Mouse (Mus musculus): ENCODE measurements around the gene Narfl. TPM values are rescaled to one million over a fixed set of nuclear protein-coding genes. Genes with fewer than 3 reads are reported as not detected.

Gene Narfl
- polyA plus RNA-seq, 1 experiment from 2014 or later: 38.3 TPM

- Histone ChIP-seq H3K27me3 (ENCODE audit: control insufficient read depth, insufficient read depth, low read length) (0 out of 2 replicates have a peak, but pooled peaks cover 2% of the 10 kb centered on the region), H3K4me3 (ENCODE audit: low read length) (no peak overlapping the region), H3K27ac (ENCODE audit: low read length) (no peak overlapping the region), H3K9me3 (replicated peaks; ENCODE audit: control insufficient read depth, low read length) (no peaks in the 10 kb centered on the region), H3K4me1 (ENCODE audit: control insufficient read depth, insufficient read depth, low read length) (no peaks in the 10 kb centered on the region), H3K9ac (ENCODE audit: low read length) (no peak overlapping the region), H3K36me3 (ENCODE audit: control insufficient read depth, insufficient read depth) (no peaks in the 10 kb centered on the region), H3K4me2 (ENCODE audit: low read depth, low read length) (no peak overlapping the region)
- WGBS: 56% methylated on average over 9 of the region's 9 CpGs
- ATAC-seq (replicated peaks; ENCODE audit: extremely low read depth, insufficient read depth, low FRiP score): no peak
Measured at GRCm38 (mm10) chr17:25756378-25757242, 17.0 kb upstream of the Narfl start.

GRCm38 (mm10) chr17:25757691-25758090 lies 15.9 kb upstream of the Narfl start:
- no peak for ATAC-seq (replicated peaks; ENCODE audit: extremely low read depth, insufficient read depth, low FRiP score)
- no peak overlapping the region for H3K9ac ChIP-seq (ENCODE audit: low read length)
- H3K4me1 ChIP-seq (ENCODE audit: control insufficient read depth, insufficient read depth, low read length): no peaks in the 10 kb centered on the region
- H3K27ac ChIP-seq (ENCODE audit: low read length): no peak overlapping the region
- 0 out of 2 replicates have a peak, but pooled peaks cover 2% of the 10 kb centered on the region for H3K27me3 ChIP-seq (ENCODE audit: control insufficient read depth, insufficient read depth, low read length)
- H3K4me3 ChIP-seq (ENCODE audit: low read length): no peak overlapping the region
- no peaks in the 10 kb centered on the region for H3K9me3 ChIP-seq (replicated peaks; ENCODE audit: control insufficient read depth, low read length)
- H3K4me2 ChIP-seq (ENCODE audit: low read depth, low read length): no peak overlapping the region
- H3K36me3 ChIP-seq (ENCODE audit: control insufficient read depth, insufficient read depth): no peaks in the 10 kb centered on the region
- whole genome bisulfite sequencing: 52% methylated on average over 3 of the region's 3 CpGs

- WGBS: 67% methylated on average over 8 of the region's 8 CpGs
Measured at GRCm38 (mm10) chr17:25760148-25760547, 13.4 kb upstream of the Narfl start.

GRCm38 (mm10) chr17:25761561-25761970 lies 12.0 kb upstream of the Narfl start:
- 0 out of 2 replicates have a peak, but pooled peaks cover 2% of the 10 kb centered on the region for H3K27me3 ChIP-seq (ENCODE audit: control insufficient read depth, insufficient read depth, low read length)
- no peak for ATAC-seq (replicated peaks; ENCODE audit: extremely low read depth, insufficient read depth, low FRiP score)
- no peaks in the 10 kb centered on the region for H3K36me3 ChIP-seq (ENCODE audit: control insufficient read depth, insufficient read depth)
- 23% methylated on average over 4 of the region's 4 CpGs for WGBS
- H3K27ac ChIP-seq (ENCODE audit: low read length): no peak overlapping the region
- no peak overlapping the region for H3K4me2 ChIP-seq (ENCODE audit: low read depth, low read length)
- no peak overlapping the region for H3K9ac ChIP-seq (ENCODE audit: low read length)
- no peaks in the 10 kb centered on the region for H3K4me1 ChIP-seq (ENCODE audit: control insufficient read depth, insufficient read depth, low read length)
- no peaks in the 10 kb centered on the region for H3K9me3 ChIP-seq (replicated peaks; ENCODE audit: control insufficient read depth, low read length)
- H3K4me3 ChIP-seq (ENCODE audit: low read length): no peak overlapping the region

More at GRCm38 (mm10) chr17:25760148-25760547, 13.4 kb upstream of the Narfl start:
- Histone ChIP-seq H3K27me3 (ENCODE audit: control insufficient read depth, insufficient read depth, low read length) (0 out of 2 replicates have a peak, but pooled peaks cover 2% of the 10 kb centered on the region), H3K9me3 (replicated peaks; ENCODE audit: control insufficient read depth, low read length) (no peaks in the 10 kb centered on the region), H3K27ac (ENCODE audit: low read length) (no peak overlapping the region), H3K9ac (ENCODE audit: low read length) (no peak overlapping the region), H3K4me1 (ENCODE audit: control insufficient read depth, insufficient read depth, low read length) (no peaks in the 10 kb centered on the region), H3K36me3 (ENCODE audit: control insufficient read depth, insufficient read depth) (no peaks in the 10 kb centered on the region), H3K4me2 (ENCODE audit: low read depth, low read length) (no peak overlapping the region), H3K4me3 (ENCODE audit: low read length) (no peak overlapping the region)
- no peak for ATAC-seq (replicated peaks; ENCODE audit: extremely low read depth, insufficient read depth, low FRiP score)

- Histone ChIP-seq H3K27ac (ENCODE audit: low read length) (no peak overlapping the region), H3K4me2 (ENCODE audit: low read depth, low read length) (no peak overlapping the region), H3K36me3 (ENCODE audit: control insufficient read depth, insufficient read depth) (no peaks in the 10 kb centered on the region), H3K9me3 (replicated peaks; ENCODE audit: control insufficient read depth, low read length) (no peaks in the 10 kb centered on the region), H3K27me3 (ENCODE audit: control insufficient read depth, insufficient read depth, low read length) (0 out of 2 replicates have a peak, but pooled peaks cover 2% of the 10 kb centered on the region), H3K4me3 (ENCODE audit: low read length) (no peak overlapping the region), H3K9ac (ENCODE audit: low read length) (no peak overlapping the region), H3K4me1 (ENCODE audit: control insufficient read depth, insufficient read depth, low read length) (no peaks in the 10 kb centered on the region)
- no peak for ATAC-seq (replicated peaks; ENCODE audit: extremely low read depth, insufficient read depth, low FRiP score)
- 33% methylated on average over 3 of the region's 3 CpGs for WGBS
Measured at GRCm38 (mm10) chr17:25762591-25762990, 11.0 kb upstream of the Narfl start.

GRCm38 (mm10) chr17:25765886-25766285 lies 7.7 kb upstream of the Narfl start:
- ATAC-seq (replicated peaks; ENCODE audit: extremely low read depth, insufficient read depth, low FRiP score): no peak
- Histone ChIP-seq H3K4me3 (ENCODE audit: low read length) (no peak overlapping the region), H3K27ac (ENCODE audit: low read length) (no peak overlapping the region), H3K4me1 (ENCODE audit: control insufficient read depth, insufficient read depth, low read length) (no peaks in the 10 kb centered on the region), H3K9ac (ENCODE audit: low read length) (no peak overlapping the region), H3K27me3 (ENCODE audit: control insufficient read depth, insufficient read depth, low read length) (no peaks in the 10 kb centered on the region; the same call in 1 of the 2 replicates), H3K9me3 (replicated peaks; ENCODE audit: control insufficient read depth, low read length) (no peaks in the 10 kb centered on the region), H3K4me2 (ENCODE audit: low read depth, low read length) (no peak overlapping the region), H3K36me3 (ENCODE audit: control insufficient read depth, insufficient read depth) (no peaks in the 10 kb centered on the region)
- WGBS: 58% methylated on average over 5 of the region's 5 CpGs

GRCm38 (mm10) chr17:25769331-25769730 lies 4.2 kb upstream of the Narfl start:
- ATAC-seq (replicated peaks; ENCODE audit: extremely low read depth, insufficient read depth, low FRiP score): no peak
- Histone ChIP-seq H3K9me3 (replicated peaks; ENCODE audit: control insufficient read depth, low read length) (no peaks in the 10 kb centered on the region), H3K9ac (ENCODE audit: low read length) (no peak overlapping the region), H3K27me3 (ENCODE audit: control insufficient read depth, insufficient read depth, low read length) (no peaks in the 10 kb centered on the region; the same call in 1 of the 2 replicates), H3K27ac (ENCODE audit: low read length) (no peak overlapping the region), H3K4me3 (ENCODE audit: low read length) (no peak overlapping the region), H3K4me2 (ENCODE audit: low read depth, low read length) (no peak overlapping the region), H3K36me3 (ENCODE audit: control insufficient read depth, insufficient read depth) (no peaks in the 10 kb centered on the region), H3K4me1 (ENCODE audit: control insufficient read depth, insufficient read depth, low read length) (peaks cover 3% of the 10 kb centered on the region)
- WGBS: 55% methylated on average over 9 of the region's 9 CpGs

- no peak for ATAC-seq (replicated peaks; ENCODE audit: extremely low read depth, insufficient read depth, low FRiP score)
- 75% methylated on average over 10 of the region's 10 CpGs for WGBS
Measured at GRCm38 (mm10) chr17:25775318-25776062, 1.9 kb downstream of the Narfl start.

GRCm38 (mm10) chr17:25777948-25778347 lies 4.4 kb downstream of the Narfl start:
- no peak overlapping the region for H3K9ac ChIP-seq (ENCODE audit: low read length)
- no peaks in the 10 kb centered on the region for H3K9me3 ChIP-seq (replicated peaks; ENCODE audit: control insufficient read depth, low read length)
- no peaks in the 10 kb centered on the region for H3K27me3 ChIP-seq (ENCODE audit: control insufficient read depth, insufficient read depth, low read length)
- H3K4me1 ChIP-seq (ENCODE audit: control insufficient read depth, insufficient read depth, low read length): peaks cover 9% of the 10 kb centered on the region
- H3K4me2 ChIP-seq (ENCODE audit: low read depth, low read length): no peak overlapping the region
- no peak overlapping the region for H3K27ac ChIP-seq (ENCODE audit: low read length)
- ATAC-seq (replicated peaks; ENCODE audit: extremely low read depth, insufficient read depth, low FRiP score): no peak
- H3K4me3 ChIP-seq (ENCODE audit: low read length): no peak overlapping the region
- H3K36me3 ChIP-seq (ENCODE audit: control insufficient read depth, insufficient read depth): peaks cover 37% of the 10 kb centered on the region
- 86% methylated on average over 5 of the region's 5 CpGs for WGBS

More at GRCm38 (mm10) chr17:25775318-25776062, 1.9 kb downstream of the Narfl start:
- Histone ChIP-seq H3K4me2 (ENCODE audit: low read depth, low read length) (no peak overlapping the region), H3K9ac (ENCODE audit: low read length) (no peak overlapping the region), H3K27me3 (ENCODE audit: control insufficient read depth, insufficient read depth, low read length) (no peaks in the 10 kb centered on the region; the same call in 1 of the 2 replicates), H3K36me3 (ENCODE audit: control insufficient read depth, insufficient read depth) (peaks cover 23% of the 10 kb centered on the region), H3K4me3 (ENCODE audit: low read length) (no peak overlapping the region), H3K4me1 (ENCODE audit: control insufficient read depth, insufficient read depth, low read length) (peaks cover 7% of the 10 kb centered on the region), H3K9me3 (replicated peaks; ENCODE audit: control insufficient read depth, low read length) (no peaks in the 10 kb centered on the region), H3K27ac (ENCODE audit: low read length) (no peak overlapping the region)

Measured in heart, embryonic 16.5 days (tissue).